Mouse (Mus musculus) duodenum, adult 2 months (tissue): Measurements from ENCODE around the gene Gm5269. TPM values are rescaled to one million over a fixed set of nuclear protein-coding genes. Genes with fewer than 3 reads are reported as not detected.

Source experiments
- polyA plus RNA-seq: library from polyadenylated mRNA; depleted of rRNA; stranded (reverse); fragments of >200 nt; gene quantifications from 2 replicates; pipeline ENCODE4 v1.2.3, GENCODE M21; 2012; ENCODE audit warnings: low replicate concordance; rRNA removed

The Gm5269 gene
- polyA plus RNA-seq: not detected in 2 replicates

DNA sequence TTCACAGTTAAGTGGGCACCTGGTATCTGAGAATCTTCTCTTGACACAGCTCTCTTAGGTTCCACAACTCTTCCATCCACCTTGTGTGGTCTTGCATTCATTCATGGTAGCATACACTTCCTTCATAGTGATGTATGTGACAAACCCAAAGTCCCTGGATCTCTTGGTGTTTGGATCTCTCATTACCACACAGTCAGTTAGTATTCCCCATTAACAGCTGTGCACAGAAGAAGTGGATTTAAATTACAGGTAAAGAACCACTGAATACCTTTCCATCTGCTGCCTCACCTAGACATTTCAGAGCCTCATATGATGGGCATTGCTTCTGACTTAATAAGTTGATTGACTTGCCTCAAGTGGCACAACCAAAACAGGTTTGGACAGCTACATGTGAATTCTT, at the start of gene Gm5269:
TSS of gene Gm5269 (minus strand) at position 101 of the 400 bp plus-strand sequence.

GRCm38 (mm10) chr1:45926393-45926763, 36.3 kb upstream of the Gm5269 start, which contains the start of gene Slc40a1:
Slc40a1 (minus strand) TSS chr1:45926523.

Other genes starting within 250 kb of the Gm5269 start
- 7.9 and 14.0 TPM in 2 replicates for gene Wdr75, start 95.1 kb downstream of the Gm5269 start, polyA plus RNA-seq
- 0.91 and 35.7 TPM in 2 replicates for gene Slc40a1, start 36.2 kb upstream of the Gm5269 start, polyA plus RNA-seq
- 0.47 TPM in 1 of 2 replicates, not detected in the other for gene Dnah7b, start 176.0 kb upstream of the Gm5269 start, polyA plus RNA-seq